Mouse (Mus musculus) lung, postnatal 14 days (tissue): ENCODE results near the gene Sgo1.
A peak's percentile ranks its signal among the peaks of the same experiment; 100 is the strongest.
"Not testable (repeated sequence)": the region's sequence is repeated elsewhere in the genome, so short reads cannot be mapped to it uniquely, and the experiment has no call there.

ENCODE experiments used
- DNase-seq: peaks from one replicate; pipeline ENCODE4 v3.0.0; 2021

The Sgo1 gene

DNA sequence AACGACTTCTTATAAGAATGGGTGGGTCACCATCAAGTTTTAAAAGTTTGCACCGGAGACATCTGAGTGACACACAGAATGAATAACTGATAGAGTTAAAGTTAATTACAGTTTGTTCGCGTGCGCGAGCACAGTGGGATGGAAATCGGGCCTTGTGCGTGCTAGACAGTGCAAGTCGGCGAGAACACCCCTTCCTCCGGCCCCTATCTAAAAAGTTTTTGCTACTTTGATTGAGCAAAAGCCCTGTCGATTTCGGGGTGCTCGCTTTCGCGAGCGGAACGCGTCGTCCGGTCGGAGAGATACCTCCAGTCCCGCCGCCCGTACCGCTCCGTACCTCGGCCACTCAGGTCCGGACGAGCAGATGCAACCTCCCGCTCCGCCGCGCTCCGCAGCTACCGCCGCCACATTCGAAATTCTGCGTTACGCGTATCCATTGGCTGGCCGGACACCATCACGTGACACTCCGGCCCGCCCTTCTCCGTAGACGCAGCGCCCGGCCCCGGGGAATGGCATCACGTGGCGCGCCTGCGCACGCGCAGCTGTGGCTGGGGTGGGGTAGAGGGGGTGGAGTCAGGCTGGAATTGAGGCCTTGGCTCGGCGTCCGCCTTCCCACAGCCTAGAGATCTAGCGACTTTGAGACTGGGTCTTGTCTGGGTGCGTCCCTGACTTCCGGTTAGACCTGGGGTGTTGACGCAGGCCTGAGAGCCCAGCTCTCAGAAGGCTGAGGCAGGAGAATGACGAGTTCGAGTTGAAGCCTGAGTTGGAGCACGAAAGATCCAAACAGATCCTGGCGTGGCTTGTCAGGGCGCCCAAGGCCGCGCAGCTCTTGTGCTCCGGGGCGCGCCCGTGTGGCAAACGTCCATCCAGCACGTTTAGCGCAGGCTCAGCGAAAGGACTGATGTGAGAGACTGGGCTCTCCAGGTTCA, at the start of gene Sgo1:
Sgo1 (minus strand) TSS at position 457 of the 926 bp plus-strand sequence.
- DNase-seq: peak; percentile 97

DNA sequence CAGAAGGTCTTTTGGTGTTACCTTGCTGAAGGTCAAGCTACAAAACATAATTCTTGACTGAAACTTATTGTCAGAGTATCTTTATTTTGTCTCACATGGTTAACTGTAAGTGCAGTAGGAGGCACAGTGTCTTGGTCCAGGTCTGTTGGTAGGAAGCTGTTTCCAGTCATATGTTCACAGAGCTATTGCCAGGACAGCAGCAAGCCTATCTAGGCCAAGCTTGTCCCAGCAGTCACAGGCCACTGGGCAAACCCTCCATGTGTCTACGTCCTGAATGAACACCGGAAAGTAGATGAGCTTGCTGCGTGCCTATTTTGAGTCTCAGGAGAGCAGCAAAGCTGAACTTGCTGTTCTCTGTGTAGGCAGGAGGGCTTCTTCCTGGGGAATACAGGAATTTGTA, 29.8 kb upstream of the Sgo1 start:
- DNase-seq: not testable (repeated sequence)

DNA sequence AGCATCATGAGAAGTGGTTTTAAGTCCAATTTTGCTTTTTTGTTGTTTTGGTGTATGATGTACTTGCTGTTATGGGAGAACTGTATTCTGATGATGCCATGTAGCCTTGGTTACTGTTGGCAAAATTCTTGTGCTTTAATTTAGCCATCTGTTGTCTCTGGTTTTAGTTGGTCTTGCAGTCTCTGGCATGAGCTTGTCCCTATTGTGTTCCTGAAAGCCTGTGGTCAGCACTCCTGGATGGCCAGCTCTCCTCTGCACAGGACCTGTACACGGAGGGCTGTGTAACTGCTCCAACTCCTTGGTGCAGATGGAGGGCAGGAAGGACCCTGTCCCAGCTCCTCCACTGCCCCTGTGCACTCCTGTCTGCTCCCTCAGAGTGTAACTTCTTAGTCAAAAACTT, 29.3 kb upstream of the Sgo1 start:
- no peak for DNase-seq

DNA sequence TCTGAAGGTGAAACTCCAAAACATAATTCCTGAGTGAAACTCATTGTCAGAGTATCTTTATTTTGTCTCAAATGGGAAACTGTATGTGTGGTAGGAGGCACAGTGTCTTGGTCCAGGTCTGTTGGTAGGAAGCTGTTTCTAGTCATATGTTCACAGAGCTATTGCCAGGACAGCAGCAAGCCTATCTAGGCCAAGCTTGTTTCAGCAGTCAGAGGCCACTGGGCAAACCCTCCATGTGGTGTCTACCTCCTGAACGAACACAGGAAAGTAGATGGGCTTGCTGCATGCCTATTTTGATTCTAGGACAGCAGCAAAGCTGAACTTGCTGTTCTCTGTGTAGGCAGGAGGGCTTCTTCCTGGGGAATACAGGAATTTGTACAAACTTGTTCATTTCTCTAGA, 26.0 kb upstream of the Sgo1 start:
- DNase-seq: not testable (repeated sequence)

DNA sequence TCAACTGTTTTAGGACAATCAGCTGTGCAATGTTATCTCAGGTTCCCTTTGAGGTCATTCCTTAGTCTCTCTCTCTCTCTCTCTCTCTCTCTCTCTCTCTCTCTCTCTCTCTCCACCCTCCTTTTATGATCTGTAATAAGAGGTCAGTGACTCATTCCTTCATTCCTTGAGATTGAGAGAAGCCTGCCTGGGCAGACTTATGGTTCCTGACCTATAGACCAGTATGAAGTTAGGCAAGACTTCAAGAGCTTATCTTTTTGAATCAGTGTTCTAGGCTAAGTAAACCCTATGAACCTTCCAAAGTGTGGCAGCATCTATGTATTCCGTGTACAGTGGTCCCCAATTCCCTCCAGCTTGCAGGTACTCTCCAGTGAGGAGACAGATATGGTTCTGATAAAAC, 25.3 kb upstream of the Sgo1 start:
- DNase-seq: no peak

DNA sequence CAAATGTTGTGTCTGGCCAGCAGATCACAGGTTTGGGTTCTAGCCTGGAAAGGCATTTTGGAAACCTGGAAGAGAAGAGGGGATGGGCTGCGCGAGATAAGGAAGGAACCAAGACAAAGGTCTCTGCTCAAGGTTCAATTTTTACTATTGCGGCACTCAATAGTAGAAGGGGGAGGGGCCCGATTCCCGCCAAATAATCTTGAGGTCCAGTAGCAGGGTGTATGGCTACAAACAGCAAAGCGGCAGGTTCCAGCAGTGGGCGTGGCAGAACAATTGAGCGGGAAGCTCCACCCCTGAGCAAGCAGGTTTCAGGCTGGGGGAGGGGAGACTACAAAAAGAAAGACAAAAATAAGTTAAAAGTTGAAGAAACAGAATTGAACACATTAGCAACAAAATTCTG, 8.4 kb upstream of the Sgo1 start:
- not testable (repeated sequence) for DNase-seq

DNA sequence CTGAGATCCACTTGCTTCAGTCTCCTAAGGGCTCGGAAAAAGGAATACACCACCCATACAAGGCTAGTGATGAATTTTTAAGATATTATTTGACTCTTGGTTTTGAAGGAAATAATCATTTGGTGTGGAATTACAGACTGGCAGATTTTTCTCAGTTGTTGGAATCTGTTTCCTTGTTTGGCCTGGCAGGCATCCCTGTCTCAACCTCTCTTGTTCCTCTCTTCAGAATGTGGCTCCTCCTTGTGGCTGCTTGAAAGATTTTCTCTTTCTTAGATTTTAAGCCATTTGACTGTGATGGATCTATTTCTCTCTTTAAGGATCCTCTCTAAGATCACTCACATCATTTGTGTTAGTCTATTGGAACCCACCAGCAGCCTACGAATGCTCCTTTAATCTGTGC, 4.9 kb upstream of the Sgo1 start:
- DNase-seq: peak; percentile 59

DNA sequence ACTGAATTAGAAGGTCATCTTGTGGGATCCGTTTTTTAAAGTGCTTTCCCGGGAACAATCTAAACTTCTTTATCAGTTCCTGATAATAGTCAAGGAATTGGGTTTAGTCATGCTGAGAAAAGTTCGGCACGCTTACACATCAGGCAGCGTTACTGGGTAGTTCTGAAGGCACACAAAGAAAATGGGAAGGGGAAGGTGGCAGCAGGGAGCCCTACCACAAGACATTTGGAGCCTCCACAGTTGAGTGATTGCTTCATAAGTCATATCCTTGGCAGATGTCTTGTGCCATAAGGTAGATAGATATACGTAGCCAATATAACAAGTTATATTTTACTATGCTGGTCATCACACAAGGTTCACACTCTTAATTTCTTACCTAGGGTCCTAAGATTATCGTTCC, 813 bp upstream of the Sgo1 start:
- peak; percentile 7 for DNase-seq

DNA sequence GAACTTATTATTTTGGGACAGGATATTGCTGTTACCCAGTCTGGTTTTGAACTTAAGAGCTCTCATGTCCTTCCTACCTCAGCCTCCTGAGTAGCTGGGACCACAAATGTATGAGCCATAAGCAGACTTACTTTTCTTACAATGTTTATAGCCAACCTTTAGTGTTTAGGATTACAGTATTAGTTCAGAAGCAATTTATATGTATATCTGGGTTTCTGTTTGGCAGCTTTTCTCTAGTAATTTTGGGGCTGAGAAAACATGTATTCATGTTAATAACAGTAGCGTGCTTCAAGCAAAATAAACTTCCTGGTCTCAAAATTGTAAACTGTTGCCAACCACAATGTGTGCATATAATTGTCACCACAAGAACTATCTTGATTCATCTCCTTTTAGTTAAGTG, 812 bp downstream of the Sgo1 start:
- no peak for DNase-seq

DNA sequence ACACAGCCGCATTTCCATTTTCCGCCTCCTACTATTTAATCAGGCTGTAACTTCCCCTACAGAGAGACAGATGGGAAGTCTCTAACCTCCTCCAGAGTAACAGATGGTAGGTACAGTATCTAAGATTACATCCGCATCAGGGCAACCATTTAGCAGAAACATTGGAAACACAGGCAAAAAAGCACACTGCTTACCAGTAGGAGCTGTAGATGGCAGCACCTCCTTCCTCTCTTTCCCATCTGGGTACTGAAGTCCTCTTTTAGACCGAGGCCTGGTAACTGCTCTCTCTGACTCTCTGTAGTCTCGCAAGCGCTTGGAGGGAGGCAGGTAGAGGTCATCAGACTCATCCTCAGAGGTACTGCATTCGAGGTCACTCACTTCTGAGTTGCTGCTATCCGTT, 10.4 kb downstream of the Sgo1 start:
- DNase-seq: peak; percentile 7

DNA sequence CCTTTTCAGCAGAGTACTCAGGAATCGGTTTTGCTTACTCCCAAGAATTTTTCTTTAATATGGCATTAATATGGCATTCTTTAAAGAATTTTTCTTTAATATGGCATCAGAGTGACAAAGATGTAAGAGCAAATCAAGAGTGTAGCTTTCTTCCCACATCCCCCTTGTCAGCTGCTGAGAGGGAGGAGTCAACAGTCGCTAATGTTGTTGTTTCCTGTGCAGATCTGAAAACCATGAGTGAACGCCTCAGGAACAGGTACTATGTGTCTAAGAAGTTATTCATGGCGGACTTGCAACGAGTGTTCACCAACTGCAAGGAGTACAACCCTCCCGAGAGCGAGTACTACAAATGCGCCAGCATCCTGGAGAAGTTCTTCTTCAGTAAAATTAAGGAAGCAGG, 18.7 kb downstream of the Sgo1 start:
- no peak for DNase-seq

DNA sequence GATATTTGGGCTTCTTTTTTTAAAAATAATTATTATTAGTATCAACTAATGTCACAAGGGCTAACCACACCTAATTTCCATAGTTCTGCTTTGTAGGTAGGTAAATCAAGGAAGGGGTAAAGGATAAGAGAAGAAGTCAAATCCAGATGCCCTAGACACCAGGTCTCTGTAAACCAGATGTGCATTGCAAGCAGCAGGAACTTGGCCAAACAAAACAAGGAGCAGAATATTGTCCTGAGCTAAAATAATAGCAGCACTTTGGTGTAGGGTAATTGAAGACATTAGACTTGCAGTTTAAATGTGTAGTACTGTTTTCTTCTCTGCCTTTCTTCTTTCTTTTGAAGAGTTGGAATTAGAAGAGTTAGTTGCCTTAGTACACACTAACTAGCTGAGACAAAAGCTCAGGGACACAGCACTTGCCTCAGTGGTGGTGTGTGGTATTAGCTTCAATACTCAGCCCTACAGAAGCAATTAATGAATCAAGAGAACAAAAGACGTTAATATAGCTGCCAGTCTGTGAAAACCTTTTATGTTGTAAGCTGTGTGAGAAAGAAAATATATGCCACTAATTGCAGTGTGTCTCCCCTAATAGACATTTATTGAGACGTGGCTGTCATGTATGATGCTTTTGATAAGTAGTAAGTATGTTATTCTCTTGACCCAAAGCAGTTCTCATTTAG, 24.3 kb downstream of the Sgo1 start:
- no peak for DNase-seq

DNA sequence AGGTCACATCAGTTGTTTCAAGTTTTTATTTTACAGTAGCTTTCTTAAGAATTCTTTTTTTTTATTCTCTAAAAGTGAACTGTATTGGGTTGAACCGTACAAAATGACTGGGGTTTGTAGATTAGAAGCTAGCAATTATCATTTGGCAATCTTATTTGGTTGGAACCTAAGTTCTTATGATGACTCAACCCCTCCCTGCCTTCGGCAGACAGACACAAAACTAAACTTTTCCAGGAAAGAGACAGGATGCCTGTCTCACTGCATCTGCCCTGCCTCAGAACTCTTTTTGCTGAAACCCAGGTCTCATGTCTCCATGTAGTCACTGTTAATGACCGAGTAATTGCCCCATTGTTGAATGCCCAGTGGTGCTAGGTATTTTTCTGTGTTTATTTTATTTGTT, 24.9 kb downstream of the Sgo1 start:
- no peak for DNase-seq

DNA sequence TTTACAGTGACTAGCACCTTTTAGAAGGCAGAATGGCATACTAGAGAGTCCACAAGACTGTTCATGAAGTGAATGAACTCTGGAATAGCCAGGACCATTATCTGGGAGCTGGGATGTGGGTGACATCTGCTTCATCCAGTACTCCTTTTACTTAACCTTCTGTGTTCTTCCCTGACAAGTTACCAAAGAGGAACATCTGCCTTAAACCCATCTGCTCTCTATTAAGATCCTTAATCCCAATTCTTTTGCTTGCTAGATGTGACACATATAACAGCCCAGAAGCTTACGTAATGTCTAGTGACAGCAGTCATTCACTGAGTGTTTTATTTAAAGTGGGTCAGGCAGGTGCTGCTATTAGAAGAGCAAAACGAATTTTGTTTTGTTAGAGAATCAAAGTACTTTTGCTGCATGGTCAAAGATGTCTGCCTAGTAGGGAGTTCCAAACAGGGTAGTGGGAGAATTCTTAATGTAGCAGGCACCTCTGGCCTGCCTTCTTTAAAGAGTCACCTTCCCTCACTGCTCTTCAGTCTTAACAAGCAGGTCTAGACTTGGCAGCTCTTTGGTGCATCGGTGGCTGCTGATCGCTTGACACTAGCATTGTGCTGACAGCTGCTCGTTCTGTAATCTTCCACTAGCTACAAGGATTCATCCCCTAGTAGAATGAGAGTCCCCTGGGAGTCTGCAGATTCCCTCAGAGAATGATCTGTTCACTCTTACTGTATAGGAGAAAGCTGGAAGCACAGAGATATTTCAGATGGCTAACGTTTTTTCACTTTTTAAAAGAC, 27.9 kb downstream of the Sgo1 start:
- no peak for DNase-seq

DNA sequence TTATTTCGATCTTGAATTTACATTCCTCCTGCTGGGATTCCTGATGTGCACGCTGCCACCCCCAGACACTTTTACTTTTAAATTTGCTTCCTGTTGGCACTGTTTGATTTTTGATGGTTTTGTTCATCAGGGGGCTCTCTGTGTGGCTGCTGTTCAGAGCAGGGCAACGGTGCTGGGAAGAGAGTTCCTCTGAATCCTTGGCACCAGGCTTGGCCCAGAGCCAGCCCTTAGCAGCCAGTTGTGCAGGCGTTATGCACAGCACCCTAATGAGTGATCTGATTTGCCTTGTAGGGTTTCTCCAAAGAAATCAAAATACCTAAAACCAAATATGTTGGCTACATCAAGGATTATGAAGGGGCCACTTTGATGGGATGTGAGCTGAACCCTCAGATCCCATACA, 29.4 kb downstream of the Sgo1 start:
- no peak for DNase-seq

DNA sequence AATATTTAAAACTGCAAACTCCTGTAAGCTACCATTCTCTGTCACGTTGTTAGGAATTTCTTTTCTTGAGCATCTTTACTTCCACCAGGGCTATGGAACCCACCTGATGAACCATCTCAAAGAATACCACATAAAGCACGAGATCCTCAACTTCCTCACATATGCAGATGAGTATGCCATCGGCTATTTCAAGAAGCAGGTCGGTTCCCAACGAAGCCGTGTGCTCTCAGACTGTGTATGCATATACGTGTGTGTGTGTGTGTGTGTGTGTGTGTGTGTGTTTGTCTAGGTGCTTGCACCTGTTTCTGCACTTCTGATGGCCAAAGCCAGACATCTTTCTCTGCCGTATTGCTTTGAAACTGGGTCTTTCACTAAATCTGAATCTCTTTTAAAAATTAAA, 29.9 kb downstream of the Sgo1 start:
- DNase-seq: no peak

DNA sequence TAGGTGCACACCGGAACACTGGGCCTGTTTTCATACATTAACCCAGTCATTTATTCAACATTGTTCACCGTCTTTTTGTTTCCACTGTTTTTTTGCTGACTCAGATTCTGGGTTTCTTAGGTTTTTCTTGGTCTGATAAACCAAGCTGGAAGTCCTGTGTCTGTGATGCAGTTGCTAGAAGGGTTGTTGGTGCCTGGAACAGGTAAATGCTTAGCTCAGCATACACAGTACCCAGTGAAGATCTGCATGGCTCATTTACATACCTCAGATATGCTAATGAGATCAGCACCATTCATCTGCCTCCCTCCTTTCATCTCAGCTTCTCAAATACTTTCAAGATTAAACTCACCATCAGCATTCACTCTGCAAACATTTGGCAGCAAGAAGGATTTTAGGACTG, 30.5 kb downstream of the Sgo1 start:
- DNase-seq: no peak

DNA sequence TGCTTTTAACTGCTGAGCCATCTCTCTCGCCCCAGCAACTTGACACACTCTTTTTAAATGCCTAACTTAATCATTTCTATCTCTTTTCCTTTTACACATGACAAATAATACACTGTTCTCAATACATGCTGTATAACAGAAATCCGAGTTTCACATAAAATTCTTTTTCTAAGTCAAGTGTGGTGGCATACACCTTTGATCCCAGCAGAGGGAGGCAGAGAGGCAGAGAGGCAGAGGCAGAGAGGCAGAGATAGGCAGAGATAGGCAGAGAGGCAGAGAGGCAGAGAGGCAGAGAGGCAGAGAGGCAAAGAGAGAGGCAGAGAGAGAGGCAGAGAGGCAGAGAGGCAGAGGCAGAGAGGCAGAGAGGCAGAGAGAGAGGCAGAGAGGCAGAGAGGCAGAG, 31.7 kb downstream of the Sgo1 start:
- peak; percentile 10 for DNase-seq

DNA sequence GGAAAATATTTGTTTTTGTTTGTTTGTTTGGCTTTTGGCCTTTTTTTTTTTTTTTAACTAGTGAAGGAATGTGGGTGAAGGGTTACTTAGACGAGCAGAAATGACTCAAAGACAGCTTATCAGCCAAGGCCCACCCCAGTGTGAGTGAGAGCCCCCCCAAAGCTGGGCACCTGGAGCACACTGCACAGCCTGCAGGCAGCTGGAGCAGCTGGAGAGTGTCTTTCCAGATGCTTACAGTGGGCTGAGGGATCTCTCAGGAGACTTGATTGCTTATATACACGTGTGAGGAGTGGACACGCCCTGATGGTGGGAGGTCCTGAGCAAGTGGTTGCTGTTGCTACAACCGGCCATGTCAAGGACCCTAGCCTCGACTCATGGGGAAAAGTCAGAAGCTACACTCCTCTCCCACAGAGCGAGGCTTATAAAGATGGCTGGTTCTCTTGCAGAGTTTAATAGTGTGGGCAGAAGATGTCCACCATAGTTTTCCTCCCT, 32.7 kb downstream of the Sgo1 start:
- no peak for DNase-seq

DNA sequence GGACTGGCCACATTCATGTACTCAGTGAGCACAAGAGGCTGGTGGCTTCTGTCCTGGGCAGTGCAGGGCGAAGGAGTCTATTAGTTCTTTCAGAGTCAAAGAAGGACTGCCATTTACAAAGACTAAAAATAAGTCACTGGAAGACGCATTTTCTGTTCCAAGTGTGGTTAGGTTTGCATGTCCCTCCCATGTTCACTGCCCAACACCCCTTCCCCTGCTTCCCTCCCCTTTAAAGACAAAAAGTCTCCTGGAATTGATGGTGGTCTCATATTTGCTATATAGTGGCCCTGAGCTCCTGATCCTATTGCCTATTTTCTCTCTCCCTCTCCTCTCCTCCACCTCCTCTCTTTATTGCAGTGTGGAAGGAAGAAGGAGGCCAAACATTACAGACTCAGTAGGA, 33.2 kb downstream of the Sgo1 start:
- no peak for DNase-seq

DNA sequence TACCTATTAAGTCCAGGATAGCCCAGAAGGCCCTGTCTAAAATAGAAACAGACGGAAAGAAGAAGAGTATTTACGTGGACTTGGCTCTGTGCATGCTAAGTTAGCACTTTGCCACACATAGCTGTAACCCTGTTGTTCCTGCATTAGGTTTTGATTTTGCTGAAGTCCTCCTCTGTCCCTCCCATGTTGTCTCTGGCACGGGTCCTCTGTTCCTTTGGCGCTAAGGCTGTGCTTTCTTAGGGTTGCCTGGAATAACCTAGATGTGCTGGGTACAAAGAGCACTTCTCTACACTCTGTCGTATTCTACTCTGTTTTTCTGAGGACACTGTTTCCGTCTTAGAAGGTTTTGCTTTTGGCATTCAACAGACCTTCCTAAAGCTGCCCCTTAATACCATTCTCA, 34.1 kb downstream of the Sgo1 start:
- DNase-seq: no peak

DNA sequence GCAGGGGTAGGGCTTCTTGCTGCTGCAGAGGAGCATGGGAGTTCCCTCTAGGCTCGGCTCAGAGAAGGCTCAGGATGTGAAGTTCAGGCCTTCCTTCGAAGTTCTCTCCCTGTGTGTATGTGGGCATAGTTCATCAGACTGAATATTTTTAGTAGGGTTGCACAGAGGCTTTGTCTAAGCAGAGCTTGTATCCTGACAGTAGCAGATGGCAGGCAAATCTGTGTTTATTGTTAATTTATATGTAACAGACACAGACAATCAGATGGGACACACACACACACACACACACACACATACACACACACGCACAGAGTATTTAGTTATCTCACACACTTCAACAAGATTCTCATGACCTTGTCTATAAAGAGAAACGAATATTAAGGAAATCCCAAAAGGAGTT, 34.5 kb downstream of the Sgo1 start:
- DNase-seq: no peak

DNA sequence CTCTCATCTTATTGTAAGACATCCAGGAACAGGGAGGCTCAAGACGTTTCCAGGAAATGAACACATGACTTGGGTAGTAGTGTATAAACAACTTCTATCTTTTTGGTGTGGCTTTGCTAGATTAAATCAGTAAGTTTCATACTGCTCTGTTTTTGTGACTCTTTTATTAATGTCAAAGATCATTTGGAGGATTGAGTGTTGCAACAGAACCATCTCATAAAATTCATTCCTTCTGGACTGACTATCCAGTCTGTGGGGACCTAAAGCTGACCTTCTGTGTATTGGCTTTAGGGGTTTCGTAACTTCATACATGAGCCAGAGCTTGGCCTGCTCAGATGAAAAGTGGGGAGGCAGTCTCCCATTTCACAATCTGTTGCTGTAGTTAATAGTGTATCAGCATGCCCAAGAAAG, 38.9 kb downstream of the Sgo1 start:
- DNase-seq: no peak
